Mouse (Mus musculus): ENCODE data around the gene Ppp2r5c. TPM values are rescaled to one million over a fixed set of nuclear protein-coding genes. Genes with fewer than 3 reads are reported as not detected.

Gene Ppp2r5c
- total and polyA plus RNA-seq, 2 experiments, result 12.5 to 29.4 TPM

DNA sequence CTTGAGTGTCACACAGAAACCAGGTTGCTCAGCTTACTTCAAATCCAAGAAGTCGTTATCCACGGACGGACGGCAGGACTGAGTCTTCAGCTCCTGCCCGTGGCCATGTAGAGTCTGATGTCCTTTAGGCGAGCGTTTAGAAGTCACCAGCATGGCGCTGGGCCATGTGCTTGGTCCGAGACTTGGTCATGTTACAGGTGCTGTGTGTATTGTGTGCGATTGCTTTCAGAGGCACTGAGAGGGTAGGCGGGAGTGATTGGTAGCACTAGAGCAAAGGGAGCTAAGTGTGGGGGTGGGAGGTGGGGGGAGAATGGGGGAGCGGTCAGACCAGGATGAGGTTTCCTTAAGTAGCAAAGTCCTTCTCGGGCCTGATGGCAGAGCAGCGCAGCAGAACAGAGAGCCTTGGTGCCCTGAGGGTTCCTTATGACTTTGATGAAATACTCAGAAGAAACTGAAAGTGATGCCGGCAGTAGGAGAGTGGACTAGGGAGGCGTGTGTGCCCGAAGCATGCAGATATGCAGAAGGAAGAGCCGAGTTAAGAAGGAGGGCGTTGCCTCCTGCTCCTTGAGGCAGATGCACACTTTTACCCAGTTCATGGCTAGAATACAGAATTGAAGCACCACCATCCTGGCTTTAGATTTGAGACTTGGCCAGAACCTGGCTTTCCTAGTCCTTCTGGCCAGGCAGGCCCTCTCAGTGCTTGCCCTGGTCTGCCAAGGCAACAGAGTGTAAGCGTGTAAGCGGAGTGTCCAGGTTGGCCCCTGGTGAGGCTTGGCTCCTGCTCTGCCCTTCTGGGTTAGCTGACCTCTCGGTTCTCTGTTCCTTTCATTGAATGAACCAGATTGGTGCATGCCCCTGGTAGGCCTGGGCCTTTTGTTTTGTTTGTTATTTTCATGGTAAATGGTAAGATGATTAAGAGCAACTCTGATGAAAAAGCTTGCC is 51.6 kb downstream of the Ppp2r5c start:
- no peaks in the 10 kb centered on the region for H3K27me3 ChIP-seq (ENCODE audit: control insufficient read depth, insufficient read depth, low read length)
- no peaks in the 10 kb centered on the region for H3K36me3 ChIP-seq (ENCODE audit: control insufficient read depth, insufficient read depth, low read length)
- H3K27ac ChIP-seq (replicated peaks; ENCODE audit: insufficient read depth, low read depth, low read length), result peak overlapping the region; percentile 22
- WGBS, result 72% methylated on average over 22 of the region's 22 CpGs
- peaks cover 72% of the 10 kb centered on the region for H3K79me2 ChIP-seq (ENCODE audit: control insufficient read depth, insufficient read depth, low read length)
- DNase-seq (ENCODE audit: extremely low read depth, low read depth, low spot score), result no peak
- TF ChIP-seq CTCF (IDR thresholded peaks at IDR 0.05; ENCODE audit: low read depth, low read length) (no peak), POLR2A (IDR thresholded peaks at IDR 0.05; ENCODE audit: extremely low read depth, insufficient read depth, low read length) (no peak)
- no peak overlapping the region for H3K9ac ChIP-seq (ENCODE audit: low read depth, low read length)
- H3K4me1 ChIP-seq (ENCODE audit: control insufficient read depth, insufficient read depth, low read length), result peaks cover 15% of the 10 kb centered on the region; the same call in 1 of the 2 replicates
- no peak overlapping the region for H3K4me3 ChIP-seq (ENCODE audit: insufficient read depth, low read depth, low read length)

DNA sequence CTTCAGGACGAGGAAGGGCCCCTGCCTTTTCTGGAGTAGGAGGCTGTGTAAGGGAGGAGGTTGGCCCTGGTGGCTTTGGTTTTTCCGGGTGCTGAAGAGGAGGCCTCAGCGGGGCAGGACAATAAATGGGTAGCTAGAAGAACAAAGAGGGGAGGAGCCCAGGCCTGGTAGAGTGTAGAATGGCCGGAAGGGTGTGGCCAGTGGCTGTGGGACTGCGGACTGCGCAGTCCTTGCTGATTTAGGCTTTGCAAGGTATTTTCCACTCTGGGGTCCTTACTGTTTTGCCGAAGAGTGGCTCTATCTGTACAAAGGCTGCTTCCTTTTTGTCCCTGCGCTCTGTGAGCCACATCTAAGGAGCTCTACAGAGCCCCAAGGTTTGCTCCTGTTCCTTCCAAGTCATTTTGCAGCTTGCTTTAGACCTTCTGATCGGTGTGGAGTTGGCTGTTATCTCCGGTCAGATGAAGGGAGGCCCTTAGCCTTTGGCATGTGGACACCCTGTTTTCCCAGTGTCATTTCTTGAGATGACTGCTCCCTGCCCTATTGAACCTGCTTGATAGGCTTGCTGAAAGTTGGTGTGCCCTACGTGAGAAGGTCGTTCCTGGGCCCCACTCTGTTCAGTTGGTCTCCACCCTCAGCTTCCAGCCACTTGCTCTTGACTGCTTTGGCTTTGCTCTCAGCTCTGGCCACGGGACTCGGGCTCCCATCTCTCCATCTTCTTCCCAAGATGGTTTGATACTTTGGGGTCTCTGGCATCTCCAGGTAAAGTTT is 52.5 kb downstream of the Ppp2r5c start:
- DNase-seq (ENCODE audit: extremely low read depth, low read depth, low spot score), result no peak
- TF ChIP-seq CTCF (IDR thresholded peaks at IDR 0.05; ENCODE audit: low read depth, low read length), result no peak
- no peak for TF ChIP-seq POLR2A (IDR thresholded peaks at IDR 0.05; ENCODE audit: extremely low read depth, insufficient read depth, low read length)
- Histone ChIP-seq H3K27me3 (ENCODE audit: control insufficient read depth, insufficient read depth, low read length) (no peaks in the 10 kb centered on the region), H3K4me1 (ENCODE audit: control insufficient read depth, insufficient read depth, low read length) (peaks cover 14% of the 10 kb centered on the region; the same call in 1 of the 2 replicates), H3K4me3 (ENCODE audit: insufficient read depth, low read depth, low read length) (no peak overlapping the region), H3K79me2 (ENCODE audit: control insufficient read depth, insufficient read depth, low read length) (peaks cover 72% of the 10 kb centered on the region), H3K36me3 (ENCODE audit: control insufficient read depth, insufficient read depth, low read length) (no peaks in the 10 kb centered on the region), H3K9ac (ENCODE audit: low read depth, low read length) (no peak overlapping the region), H3K27ac (replicated peaks; ENCODE audit: insufficient read depth, low read depth, low read length) (peak overlapping the region; percentile 30)
- WGBS, result 75% methylated on average over 14 of the region's 14 CpGs

DNA sequence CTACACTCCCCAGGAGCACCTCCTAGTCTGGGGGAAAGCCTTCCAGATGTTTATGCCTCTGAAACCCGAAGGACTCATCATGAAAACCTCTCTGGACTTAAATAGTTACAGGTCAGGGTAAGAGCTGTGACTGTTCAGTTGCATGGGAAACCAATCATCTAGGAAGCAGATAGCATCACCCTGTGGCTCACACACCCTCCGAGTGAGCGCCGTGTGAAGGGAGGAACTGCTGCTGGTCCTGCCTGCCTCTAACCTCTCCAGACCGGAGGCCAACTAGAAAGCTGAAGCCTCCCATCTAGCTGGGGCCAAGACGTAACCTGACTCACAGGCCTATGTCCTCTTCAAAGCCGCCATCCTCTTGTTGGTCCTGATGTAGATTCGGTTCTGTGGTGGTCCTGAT is 53.2 kb downstream of the Ppp2r5c start:
- Histone ChIP-seq H3K36me3 (ENCODE audit: control insufficient read depth, insufficient read depth, low read length) (no peaks in the 10 kb centered on the region), H3K4me3 (ENCODE audit: insufficient read depth, low read depth, low read length) (no peak overlapping the region), H3K9ac (ENCODE audit: low read depth, low read length) (no peak overlapping the region), H3K4me1 (ENCODE audit: control insufficient read depth, insufficient read depth, low read length) (peaks cover 15% of the 10 kb centered on the region; the same call in 1 of the 2 replicates), H3K27ac (replicated peaks; ENCODE audit: insufficient read depth, low read depth, low read length) (no peak overlapping the region), H3K79me2 (ENCODE audit: control insufficient read depth, insufficient read depth, low read length) (peaks cover 77% of the 10 kb centered on the region), H3K27me3 (ENCODE audit: control insufficient read depth, insufficient read depth, low read length) (no peaks in the 10 kb centered on the region)
- TF ChIP-seq POLR2A (IDR thresholded peaks at IDR 0.05; ENCODE audit: extremely low read depth, insufficient read depth, low read length), result no peak
- DNase-seq (ENCODE audit: extremely low read depth, low read depth, low spot score), result no peak
- WGBS, result 85% methylated on average over 8 of the region's 8 CpGs

DNA sequence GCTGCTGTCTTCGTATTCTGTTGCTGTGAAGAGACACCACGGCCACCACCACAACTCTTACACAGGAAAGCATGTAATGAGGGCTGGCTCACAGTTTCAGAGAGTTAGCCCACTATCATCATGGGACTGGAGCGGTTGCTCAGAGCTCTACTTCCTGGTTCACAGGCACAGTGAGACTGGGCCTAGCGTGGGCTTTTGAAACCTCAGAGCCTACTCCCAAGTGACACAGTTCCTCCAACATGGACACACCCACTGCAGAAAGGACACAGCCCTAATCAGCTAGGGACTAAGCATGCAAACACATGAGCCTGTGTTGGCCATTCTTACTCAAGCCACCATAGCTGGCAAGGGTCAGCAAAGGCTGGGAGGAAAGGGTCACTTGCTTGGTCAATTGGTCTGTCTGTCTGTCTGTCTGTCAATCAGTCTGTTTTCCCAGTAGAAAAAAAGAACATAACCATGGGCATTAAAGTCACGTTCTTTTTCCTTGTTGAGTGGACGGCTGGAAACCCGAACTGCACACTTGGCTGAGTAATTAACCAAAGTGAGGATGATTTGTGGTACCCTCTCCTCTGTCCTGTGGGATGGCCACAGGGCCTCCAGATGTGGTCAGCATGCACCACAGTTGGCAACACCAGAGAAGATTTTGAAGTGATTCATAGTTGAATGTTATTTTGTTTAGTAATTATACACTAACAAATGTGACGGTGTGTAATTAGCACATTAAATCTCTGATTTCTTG is 56.7 kb downstream of the Ppp2r5c start:
- peaks cover 7% of the 10 kb centered on the region for H3K4me1 ChIP-seq (ENCODE audit: control insufficient read depth, insufficient read depth, low read length)
- no peak overlapping the region for H3K4me3 ChIP-seq (ENCODE audit: insufficient read depth, low read depth, low read length)
- H3K36me3 ChIP-seq (ENCODE audit: control insufficient read depth, insufficient read depth, low read length), result no peaks in the 10 kb centered on the region
- no peaks in the 10 kb centered on the region for H3K27me3 ChIP-seq (ENCODE audit: control insufficient read depth, insufficient read depth, low read length)
- peaks cover 76% of the 10 kb centered on the region for H3K79me2 ChIP-seq (ENCODE audit: control insufficient read depth, insufficient read depth, low read length)
- TF ChIP-seq POLR2A (IDR thresholded peaks at IDR 0.05; ENCODE audit: extremely low read depth, insufficient read depth, low read length) (no peak), CTCF (IDR thresholded peaks at IDR 0.05; ENCODE audit: low read depth, low read length) (no peak)
- no peak overlapping the region for H3K27ac ChIP-seq (replicated peaks; ENCODE audit: insufficient read depth, low read depth, low read length)
- H3K9ac ChIP-seq (ENCODE audit: low read depth, low read length), result no peak overlapping the region
- no peak for DNase-seq (ENCODE audit: extremely low read depth, low read depth, low spot score)
- 83% methylated on average over 8 of the region's 8 CpGs for WGBS

DNA sequence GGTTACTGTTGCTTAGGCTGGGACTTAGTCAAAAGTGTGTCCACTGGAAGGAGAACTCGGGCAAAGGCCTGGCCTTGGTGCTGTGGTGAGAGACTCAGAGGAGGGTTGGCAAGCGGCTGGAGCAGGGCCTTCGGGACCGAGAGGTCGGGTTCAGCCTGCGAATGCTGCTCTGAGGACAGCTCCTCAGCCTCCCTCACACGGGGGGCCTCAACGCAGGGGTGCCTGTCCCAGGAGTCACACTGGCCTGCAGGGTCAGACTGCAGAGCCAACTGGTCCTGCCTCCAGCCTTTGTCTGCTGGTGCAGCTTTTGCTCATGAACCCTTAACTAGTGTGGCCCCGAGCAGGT is 57.2 kb downstream of the Ppp2r5c start:
- no peaks in the 10 kb centered on the region for H3K36me3 ChIP-seq (ENCODE audit: control insufficient read depth, insufficient read depth, low read length)
- 81% methylated on average over 9 of the region's 9 CpGs for WGBS
- DNase-seq (ENCODE audit: extremely low read depth, low read depth, low spot score), result no peak
- no peaks in the 10 kb centered on the region for H3K27me3 ChIP-seq (ENCODE audit: control insufficient read depth, insufficient read depth, low read length)
- H3K79me2 ChIP-seq (ENCODE audit: control insufficient read depth, insufficient read depth, low read length), result peaks cover 74% of the 10 kb centered on the region
- H3K4me1 ChIP-seq (ENCODE audit: control insufficient read depth, insufficient read depth, low read length), result peaks cover 7% of the 10 kb centered on the region
- TF ChIP-seq CTCF (IDR thresholded peaks at IDR 0.05; ENCODE audit: low read depth, low read length) (no peak), POLR2A (IDR thresholded peaks at IDR 0.05; ENCODE audit: extremely low read depth, insufficient read depth, low read length) (no peak)
- H3K27ac ChIP-seq (replicated peaks; ENCODE audit: insufficient read depth, low read depth, low read length), result no peak overlapping the region
- no peak overlapping the region for H3K4me3 ChIP-seq (ENCODE audit: insufficient read depth, low read depth, low read length)
- H3K9ac ChIP-seq (ENCODE audit: low read depth, low read length), result no peak overlapping the region
